Mouse (Mus musculus): ENCODE measurements at regions not wholly inside any gene's neighbourhood (a gene's known extent, or its start where the extent isn't known, plus 50 kb on each side); places are given as distances from the start of the nearest gene placed in this dataset.

DNA sequence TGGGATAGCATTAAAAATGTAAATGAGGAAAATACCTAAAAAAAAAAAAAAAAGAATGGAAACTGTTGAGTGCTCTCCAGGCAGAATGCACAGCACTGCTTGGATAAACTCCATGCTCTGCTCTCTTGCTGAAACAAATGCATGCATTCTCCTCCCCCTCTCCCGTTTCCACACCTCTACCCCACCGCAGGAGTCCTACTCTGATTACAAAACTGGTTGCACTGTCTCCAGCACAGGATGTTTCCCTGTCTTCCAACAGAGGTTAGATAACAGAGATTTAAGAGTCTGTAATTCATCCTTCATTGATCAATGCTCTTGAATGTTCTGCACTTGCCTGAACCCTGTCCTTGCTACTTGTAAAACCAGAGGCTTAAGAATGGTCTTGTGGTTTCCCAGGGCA is 124.3 kb upstream of the C1qtnf7 start:
- TF ChIP-seq GATA1 (IDR thresholded peaks at IDR 0.05; ENCODE audit: low read length) = no peak

DNA sequence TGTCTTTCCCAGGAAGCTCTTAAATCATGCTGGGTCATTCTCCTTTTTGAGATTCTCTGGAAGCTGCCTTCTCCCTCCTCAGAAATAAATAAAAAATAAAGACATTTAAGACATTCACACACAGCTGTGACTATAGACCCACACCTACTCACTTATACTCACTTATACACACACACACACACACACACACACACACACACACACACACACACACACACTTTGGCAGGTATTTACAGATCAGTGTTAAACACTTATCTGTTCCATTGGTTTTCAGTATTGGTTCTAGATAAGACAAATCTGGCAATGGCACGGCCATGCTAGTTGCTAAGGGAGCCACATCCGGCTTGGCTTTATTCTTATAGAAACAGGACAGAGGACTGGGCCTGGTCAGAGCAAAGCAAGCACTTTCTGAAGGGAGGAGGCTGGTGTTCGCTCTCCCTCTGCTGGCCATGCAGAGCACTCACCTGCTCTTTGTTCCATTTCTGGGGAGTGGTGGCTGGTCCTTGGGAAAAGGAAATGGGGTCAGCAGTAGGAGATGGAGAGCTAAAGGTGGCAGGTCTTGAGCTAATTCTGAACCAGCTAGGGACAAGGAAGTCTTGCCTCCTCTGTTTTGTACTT is 123.8 kb upstream of the C1qtnf7 start:
- TF ChIP-seq GATA1 (IDR thresholded peaks at IDR 0.05; ENCODE audit: low read length) = no peak

DNA sequence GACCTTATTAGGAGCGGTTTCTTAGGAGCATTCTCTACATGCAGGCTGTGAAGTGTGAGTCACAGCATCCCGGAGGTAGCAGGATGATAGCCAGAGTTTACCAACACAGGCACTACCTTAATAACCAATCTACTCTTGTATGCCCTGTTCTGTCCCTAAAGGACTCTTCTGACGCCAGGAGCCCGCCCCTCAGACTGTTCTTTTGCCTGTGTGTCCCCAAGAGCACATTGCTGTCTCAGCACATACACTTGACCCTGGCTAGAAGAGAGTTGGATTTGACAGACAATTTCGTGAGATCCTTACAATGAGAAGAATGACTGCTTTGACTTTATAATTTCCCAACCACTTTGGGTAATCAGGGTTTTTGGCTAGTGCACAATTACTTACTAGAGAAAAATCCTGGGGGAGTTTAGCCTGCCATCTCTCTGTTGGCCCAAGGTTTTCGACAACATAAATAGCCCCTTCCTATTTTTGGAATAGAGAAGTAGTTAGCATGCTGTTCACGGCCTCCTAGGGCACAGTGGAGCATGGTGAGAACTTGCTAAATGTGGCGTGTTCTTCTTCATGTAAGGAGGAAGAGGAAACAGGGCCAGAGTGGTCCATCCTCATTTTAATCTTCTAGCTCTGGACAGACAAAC is 122.3 kb upstream of the C1qtnf7 start:
- no peak for TF ChIP-seq GATA1 (IDR thresholded peaks at IDR 0.05; ENCODE audit: low read length)

DNA sequence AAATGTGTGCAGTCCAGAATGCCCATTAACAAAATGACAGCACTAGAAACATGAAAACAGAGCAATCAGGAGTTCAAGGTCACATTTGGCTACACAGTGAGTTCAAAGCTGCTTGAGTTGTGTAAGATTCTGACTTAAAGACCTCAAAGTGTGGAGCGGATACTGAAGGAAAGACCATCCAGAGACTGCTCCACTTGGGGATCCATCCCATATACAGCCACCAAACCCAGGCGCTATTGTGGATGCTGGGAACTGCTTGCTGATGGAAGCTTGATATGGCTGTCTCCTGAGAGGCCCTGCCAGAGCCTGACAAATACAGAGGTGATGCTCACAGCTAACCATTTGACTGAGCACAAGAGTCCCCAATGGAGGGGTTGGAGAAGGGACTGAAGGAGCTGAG is 98.1 kb upstream of the C1qtnf7 start:
- no peak for TF ChIP-seq GATA1 (IDR thresholded peaks at IDR 0.05; ENCODE audit: low read length)

DNA sequence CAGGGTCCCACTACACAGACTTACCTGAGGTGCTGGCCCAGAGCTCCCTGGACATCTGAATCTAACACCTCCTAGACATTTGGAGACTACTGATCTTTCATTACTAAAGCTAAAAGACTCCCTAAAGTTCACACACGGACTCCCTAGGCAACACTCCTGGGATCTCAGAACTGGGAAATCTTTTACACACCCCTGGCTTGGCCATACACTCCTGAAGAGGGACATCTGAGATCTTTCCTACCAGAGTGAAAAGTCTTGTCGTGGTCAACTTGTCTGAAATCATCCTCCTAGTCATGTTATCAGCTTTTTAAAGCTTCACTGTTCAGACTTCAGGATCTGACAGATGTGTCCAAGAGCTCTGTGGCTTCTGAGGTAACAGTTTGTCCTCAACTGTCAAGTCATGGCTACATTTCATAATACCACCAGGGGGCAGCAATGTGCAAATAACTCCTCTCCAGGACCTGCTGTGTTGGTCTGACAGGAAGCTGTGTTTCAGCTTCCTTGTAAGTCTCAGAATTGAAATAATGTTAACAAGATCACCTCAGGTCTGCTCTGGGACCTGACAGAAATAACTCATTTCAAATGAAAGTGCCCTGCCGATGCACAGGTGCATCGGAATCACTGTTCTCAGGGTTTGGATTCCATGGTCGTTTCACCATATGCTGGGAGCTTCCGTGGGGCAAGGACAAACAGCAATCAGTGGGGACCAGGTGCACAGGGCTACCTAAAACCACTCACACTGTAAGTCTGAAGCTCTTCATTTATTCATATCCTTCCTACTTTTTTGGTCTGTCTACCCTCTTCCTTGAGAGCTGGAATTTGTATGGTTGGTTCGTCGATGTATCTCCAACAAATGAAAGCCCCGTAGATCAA is 92.3 kb upstream of the C1qtnf7 start:
- no peak for TF ChIP-seq GATA1 (IDR thresholded peaks at IDR 0.05; ENCODE audit: low read length)

DNA sequence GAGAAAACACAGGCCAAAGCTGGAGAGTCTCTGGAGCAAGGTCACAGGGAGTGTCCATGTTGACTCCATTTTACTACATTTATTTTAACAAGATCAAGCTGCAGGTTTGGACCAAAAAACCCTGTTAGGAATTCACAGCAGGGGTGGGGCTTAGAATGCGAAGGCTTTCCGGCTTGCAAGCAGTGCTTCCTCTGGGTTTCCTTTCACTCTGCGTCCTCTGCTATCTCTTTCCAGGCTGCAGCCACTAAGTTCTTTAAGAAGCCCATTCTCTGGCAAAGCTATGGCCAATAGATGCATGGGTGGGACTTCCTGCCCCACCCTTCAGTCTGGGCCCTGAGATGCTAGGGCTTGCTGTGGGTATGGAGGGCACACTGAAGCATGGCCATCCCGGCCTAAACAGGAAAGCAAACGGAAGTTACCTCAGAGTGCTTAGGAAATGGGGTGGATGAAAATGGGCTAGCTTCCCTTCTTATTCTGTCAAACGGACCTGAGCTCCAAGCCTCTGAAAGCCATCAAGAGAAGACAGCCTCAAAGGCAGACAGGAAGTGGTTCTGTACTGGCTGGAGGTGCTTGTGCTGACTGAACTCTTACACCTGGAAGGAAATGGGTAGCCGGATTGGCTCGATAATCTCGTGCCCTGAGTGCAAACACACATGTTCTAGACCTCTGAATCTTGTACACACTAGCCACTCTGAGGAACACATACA is 90.6 kb upstream of the C1qtnf7 start:
- no peak for TF ChIP-seq GATA1 (IDR thresholded peaks at IDR 0.05; ENCODE audit: low read length)

DNA sequence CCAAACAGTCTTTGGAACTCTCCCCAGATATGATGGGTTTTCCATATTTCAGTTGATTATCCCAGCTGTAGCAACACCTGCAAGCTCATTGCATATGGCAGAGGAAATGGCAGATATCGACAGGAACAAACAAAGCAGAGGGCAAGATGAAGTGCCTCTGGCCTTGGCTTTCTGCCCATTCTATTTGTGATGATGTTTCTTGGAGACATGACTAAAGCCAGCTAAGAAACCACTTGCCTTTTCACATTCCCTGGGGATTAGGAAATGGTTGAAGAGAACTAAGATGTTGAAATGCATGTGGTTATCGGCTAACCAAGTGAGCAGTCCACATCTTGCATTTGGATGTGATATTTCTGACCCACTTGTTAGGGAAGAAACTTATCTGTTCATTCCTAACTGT is 82.0 kb upstream of the C1qtnf7 start:
- TF ChIP-seq GATA1 (IDR thresholded peaks at IDR 0.05; ENCODE audit: low read length) = no peak

GRCm38 (mm10) chr5:43439191-43439590 is 76.1 kb upstream of the C1qtnf7 start:
- no peak for TF ChIP-seq GATA1 (IDR thresholded peaks at IDR 0.05; ENCODE audit: low read length)

DNA sequence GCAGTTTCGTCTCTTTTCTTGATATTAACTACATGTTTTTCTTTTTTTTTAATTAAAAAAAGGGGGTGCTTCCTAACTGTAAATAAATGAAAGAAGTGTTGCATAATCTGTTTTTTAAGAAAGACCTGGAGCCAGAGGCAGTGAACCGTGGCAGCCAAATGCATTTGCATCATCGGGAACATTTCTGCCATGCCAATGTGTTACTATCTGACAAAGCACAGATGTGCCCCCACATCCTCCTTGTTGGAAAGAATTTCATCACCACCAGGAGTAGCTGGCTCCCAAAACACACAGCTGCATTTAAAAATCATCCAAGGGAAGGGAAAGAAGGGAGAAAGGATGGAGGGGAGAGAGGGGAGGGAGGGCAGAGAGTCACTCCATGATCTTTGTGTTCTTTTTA is 74.0 kb upstream of the C1qtnf7 start:
- no peak for TF ChIP-seq GATA1 (IDR thresholded peaks at IDR 0.05; ENCODE audit: low read length)

- no peak for TF ChIP-seq GATA1 (IDR thresholded peaks at IDR 0.05; ENCODE audit: low read length)
Measured at GRCm38 (mm10) chr5:43444582-43445214, 70.6 kb upstream of the C1qtnf7 start.

DNA sequence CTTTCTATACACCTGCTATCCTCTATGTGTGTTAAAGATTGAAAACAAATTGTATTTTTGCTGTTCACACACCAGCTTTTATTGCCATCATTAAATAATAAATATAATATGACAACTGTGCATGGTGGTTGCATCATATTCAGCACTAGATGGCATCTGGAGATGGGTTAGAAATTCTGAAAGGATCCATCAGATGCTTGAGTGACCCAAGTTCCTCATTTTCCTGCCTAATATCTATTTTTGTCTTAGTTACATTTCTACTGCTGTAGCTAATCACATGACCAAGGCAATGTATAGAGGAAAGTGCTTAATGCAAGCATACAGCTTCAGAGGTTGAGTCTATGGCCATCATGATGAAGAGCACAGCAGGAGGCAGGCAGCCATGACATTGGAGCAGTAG is 69.7 kb upstream of the C1qtnf7 start:
- no peak for TF ChIP-seq GATA1 (IDR thresholded peaks at IDR 0.05; ENCODE audit: low read length)

DNA sequence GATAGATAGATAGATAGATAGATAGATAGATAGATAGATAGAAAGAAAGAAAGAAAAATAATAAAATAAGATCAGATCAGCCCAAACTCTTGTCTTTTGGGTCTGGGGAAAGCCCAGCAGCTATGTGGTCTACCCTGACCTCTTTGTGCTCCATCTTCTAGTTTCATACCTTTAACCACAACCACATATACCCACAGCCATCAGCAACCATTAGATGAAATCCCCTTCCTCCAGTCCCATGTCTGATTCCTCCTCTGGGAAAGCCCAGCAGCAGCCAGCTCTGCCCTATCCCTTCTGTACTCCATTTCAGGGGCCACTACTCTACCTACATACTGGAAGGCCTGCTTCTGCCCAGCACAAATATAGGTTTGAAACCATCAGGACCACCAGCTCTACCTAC is 69.0 kb upstream of the C1qtnf7 start:
- TF ChIP-seq GATA1 (IDR thresholded peaks at IDR 0.05; ENCODE audit: low read length) = no peak

- no peak for TF ChIP-seq GATA1 (IDR thresholded peaks at IDR 0.05; ENCODE audit: low read length)
Measured at GRCm38 (mm10) chr5:43456018-43456417, 59.3 kb upstream of the C1qtnf7 start.

DNA sequence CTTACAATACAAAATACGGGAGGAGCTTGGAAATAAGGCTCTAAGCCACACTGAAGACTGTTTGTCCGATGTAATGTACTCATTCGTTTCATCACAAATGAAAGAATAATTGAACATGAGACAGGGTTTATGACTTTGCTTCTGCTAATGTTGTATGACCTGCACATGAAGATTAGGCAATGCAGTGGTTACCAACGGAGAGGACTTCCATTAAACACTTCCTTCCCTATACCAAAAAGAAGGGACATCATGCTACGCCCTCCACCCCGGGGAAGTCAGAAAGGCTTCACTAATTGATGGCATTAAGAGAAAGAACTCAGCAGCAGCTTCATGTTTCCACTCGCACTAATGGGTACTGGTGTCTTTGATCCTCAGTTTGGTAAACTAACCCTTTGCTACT is 57.6 kb upstream of the C1qtnf7 start:
- no peak for TF ChIP-seq GATA1 (IDR thresholded peaks at IDR 0.05; ENCODE audit: low read length)

DNA sequence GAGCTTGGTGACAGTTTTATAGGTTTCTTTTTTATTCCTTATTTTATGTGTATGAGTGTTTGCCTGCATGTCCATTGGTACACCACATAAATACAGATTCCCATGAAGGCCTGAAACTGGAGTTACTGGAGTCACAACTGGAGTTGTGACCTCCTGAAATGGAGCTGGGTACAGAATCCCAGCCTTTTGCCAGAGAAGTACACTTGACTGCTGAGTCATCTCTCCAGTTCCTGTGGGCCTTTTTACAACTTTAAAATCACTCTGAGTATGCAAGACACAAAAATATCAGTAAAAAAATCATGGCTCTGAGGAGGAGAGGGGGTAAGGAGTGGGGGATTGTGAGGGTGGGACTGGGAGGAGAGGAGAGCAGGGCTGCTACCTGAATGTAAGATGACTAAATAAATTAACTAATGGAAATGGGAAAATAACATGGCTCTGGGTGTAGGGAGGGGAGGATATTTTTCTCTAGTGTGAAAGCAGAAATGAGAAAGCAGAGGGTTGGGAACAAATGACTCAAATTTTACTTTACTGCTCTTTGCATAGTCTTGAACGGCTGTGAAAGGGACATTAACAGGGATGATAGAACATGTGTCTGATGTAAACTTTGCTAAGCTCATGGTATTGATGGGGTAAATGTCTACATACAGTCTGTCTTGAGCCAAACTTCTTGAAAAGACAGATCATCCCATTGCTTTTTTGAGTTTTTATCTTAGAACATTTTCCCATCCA is 53.2 kb upstream of the C1qtnf7 start:
- TF ChIP-seq GATA1 (IDR thresholded peaks at IDR 0.05; ENCODE audit: low read length) = no peak
